Mouse (Mus musculus): ENCODE data around the gene Pdzrn3. TPM values are rescaled to one million over a fixed set of nuclear protein-coding genes. Genes with fewer than 3 reads are reported as not detected.

Pdzrn3 gene
- total RNA-seq, 1 experiment from 2014 or later: 22.2 TPM

DNA sequence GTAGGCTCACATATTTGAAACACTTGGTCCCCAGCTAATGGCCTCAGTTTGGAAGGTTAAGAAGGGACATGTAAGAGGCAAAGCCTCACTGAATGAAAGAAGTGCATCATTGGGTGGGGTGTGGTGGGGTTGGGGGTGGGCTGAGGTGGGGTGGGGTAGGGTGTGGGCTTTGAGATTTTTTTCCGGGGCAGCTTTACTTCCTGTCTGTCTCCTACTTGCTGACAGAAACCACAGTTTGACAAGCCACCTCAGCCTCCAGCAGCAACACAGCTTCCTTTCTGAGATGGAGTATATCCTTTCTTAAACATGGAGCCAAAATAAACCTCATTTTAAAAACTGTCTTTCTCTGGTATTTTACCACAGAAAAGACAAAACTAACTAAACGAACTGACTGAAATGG lies 87.5 kb downstream of the Pdzrn3 start:
- DNase-seq: no peak

DNA sequence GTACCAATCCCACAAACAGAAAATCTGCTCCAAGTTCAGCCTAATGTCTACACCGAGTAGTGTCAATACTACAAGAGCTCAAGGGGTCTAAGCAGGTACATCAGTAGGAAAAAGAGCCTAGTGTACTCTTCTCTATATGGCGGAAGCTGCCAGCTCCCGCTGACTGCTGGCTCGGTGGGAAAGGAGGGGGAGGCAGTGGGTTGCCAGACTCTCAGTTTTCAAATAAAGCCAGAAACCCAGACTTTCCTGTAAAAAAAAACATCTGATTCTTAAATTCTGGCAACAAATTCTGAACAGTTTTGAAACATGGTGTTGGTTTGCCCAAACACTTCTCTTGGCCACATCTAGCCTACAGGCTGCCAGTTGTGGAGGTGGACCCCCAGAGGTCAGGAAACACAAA lies 88.3 kb downstream of the Pdzrn3 start:
- DNase-seq: no peak

- DNase-seq: no peak
Observed at GRCm38 (mm10) chr6:101287566-101288173, 90.0 kb downstream of the Pdzrn3 start.

DNA sequence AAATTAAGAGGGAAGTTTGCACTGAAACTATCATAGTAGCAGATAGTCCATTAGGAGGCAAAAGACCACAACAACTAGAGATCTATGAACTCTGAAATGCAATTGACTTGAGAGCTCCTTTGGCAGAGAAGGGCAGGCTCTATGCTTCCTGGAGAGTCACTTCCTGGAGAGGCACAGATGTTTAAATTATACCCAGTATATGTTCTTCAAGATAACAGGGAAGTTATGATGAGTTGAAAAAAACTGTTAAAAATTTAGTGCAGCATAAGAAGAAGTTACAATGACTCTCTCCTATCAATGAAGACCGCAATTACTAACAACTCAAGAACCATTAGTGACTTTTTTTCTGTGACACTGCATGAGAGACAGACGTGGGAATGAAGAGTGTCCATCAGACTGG lies 90.6 kb downstream of the Pdzrn3 start:
- no peak for DNase-seq

DNA sequence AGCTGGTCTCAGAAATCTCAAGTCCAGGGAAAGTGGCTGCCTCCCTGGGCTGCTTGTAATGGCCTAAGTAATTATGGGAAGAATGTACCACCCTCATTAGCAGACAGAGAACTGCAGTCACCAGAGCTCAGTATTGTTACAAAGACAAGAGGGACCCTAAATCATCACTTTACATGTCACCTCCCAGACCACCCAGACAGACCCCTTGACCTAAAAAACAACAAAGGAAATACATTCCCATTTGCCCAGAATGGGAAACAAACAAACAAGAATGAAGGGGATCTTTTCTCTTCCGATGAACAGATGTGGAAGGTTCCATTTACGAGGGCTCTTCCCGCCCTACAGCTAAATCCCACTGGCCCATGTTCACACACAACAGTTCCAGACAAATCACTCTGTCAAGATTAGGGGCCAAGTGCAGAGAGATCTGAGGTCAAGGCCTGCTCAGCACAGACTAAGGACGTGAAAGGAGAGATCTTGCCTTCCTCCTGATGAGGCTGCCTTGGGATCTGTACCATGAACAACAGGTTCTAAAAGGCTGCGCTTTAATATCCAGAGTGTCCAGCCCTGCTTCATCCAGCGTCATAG lies 93.2 kb downstream of the Pdzrn3 start:
- DNase-seq: no peak

- no peak for DNase-seq
Observed at GRCm38 (mm10) chr6:101283891-101284290, 93.8 kb downstream of the Pdzrn3 start.

DNA sequence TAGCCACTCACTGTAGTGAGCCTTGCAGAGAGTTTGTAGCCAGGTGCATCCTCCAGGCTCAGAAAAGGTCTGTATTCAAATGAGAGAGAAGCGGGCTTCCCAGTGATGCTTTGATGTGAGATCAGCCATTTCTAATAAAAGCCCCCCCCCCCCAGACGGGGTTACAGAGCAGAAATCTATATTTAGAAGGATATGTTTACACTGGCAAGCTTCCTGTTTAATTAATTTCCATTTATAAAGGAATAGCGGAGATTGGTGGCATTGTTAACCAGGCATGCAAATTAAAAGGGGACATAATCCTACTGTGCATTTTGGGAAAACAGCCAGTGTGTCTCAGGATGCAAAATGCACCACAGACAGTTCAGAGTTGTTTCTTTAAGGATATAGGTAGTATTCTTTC lies 96.1 kb downstream of the Pdzrn3 start:
- no peak for DNase-seq

DNA sequence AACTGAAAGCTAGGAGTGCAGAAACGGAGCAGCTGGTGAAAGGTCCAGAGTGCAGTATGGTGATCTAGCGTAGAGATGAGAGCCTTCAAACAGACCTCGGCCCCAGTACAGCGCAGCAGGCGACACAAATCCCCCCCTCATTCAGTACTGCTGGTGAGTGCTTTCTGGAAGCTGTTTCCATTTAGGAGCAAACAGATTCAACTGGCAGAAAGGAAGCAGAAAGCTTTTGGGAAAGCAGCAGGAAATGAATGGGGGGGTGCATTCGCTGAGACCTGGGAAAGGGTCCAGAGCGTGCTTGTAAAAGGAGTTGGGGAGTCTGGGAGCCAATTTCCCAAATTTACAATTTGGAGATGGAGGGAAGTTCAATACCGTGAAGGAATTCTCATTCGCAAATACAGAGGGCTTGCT lies 96.9 kb downstream of the Pdzrn3 start:
- no peak for DNase-seq

DNA sequence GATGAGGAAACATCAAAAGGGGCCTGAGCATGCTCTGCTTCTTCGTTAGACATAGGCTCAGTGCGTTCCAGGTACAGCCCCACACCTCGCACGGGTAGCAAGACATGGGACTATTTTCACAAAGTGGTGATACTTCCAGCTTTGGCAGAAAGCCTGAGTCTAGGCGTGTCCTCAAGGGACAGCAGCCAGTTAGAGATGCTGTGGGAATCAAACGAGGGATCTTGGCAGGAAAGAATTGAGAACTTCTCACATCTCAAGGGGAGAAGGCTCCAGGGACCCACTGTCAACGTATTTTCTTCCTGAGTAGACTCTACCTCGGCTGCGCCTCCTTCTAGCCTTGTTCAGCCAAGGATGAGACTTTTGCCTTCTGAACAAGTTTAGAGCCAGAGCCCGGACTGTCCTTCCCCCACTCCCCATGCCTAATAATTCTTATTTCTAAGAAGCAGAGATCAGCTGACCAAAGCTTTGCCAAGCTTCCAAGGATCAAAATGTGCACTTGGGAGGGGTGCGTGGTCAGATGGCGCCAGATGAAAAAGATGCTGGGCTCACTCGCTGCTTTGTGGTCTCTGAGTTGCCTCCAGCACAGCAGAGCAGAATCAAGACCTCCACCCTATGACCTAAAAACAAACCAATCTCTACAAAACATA lies 99.3 kb downstream of the Pdzrn3 start:
- no peak for DNase-seq

DNA sequence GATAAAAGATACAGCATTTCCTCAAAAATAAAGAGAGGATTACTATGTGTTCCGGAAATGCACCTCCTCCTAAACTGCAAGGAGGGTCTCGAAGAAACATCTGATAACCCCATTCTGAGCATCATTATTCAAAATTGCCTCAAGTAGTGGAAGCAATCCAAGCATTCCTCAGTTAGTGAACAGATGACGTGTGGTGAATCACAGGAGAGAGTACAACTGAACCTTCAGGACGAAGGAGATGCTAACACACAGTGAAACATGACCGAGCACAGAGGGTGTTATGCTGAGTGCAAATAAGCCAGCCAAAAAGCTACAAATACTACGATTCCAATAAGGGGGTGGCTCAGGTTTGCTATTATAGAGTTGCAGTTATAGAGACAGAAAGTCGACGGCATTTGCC lies 101.4 kb downstream of the Pdzrn3 start:
- DNase-seq: no peak

DNA sequence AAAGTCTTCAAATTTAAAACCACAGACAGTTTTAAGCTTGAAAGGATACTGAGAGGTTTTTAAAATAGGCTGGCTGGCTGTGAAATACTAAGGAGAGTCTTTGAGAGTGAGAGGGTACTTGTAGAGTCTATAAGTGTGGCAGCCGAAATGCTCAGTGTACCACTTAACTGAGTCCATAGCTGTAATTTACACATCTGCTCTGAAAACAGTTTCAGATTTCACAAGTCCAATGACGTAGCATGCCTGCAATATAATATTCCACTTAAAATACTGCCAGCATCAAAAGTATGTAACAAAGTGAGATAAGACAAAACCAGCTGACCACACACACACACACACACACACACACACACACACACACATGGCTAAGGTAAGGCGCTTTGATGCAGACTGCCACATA lies 101.9 kb downstream of the Pdzrn3 start:
- no peak for DNase-seq

DNA sequence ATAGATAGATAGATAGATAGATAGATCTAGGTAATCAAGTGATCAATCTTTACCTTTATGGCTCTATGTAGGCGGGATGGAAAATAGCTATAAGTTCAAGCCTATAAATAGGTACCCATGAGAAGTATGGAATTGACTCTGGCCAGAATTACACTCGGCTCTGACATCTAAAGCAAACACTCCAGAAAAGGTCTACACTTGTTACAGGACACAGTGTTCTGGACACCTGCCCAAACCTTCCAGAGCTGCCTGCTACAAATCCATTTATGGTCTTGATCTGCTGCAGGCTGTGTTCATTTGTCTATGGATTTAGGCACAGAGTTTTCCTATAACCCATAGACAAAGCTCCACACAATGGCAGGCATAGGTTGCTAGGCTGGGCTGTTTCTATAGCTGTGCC lies 102.9 kb downstream of the Pdzrn3 start:
- DNase-seq: no peak

DNA sequence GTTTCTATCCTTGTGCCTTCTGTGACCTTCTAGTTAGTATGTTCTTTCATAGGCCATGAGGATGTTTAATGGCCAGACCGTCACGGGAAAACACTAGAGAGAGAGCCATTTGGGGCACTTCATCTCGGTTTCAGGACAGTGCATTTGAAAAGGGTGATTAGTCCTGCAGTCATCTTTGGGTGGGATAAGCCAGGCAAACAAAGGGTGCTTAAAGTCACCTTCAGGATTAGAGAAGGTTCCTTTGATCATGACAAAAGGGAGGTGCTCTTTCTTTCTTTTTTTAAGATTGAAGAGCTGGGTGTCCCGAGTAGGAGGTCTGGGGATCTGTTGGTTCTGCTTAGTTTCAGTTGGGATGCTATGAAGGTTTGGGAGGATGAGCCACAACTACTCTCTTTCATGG lies 105.4 kb downstream of the Pdzrn3 start:
- no peak for DNase-seq

DNA sequence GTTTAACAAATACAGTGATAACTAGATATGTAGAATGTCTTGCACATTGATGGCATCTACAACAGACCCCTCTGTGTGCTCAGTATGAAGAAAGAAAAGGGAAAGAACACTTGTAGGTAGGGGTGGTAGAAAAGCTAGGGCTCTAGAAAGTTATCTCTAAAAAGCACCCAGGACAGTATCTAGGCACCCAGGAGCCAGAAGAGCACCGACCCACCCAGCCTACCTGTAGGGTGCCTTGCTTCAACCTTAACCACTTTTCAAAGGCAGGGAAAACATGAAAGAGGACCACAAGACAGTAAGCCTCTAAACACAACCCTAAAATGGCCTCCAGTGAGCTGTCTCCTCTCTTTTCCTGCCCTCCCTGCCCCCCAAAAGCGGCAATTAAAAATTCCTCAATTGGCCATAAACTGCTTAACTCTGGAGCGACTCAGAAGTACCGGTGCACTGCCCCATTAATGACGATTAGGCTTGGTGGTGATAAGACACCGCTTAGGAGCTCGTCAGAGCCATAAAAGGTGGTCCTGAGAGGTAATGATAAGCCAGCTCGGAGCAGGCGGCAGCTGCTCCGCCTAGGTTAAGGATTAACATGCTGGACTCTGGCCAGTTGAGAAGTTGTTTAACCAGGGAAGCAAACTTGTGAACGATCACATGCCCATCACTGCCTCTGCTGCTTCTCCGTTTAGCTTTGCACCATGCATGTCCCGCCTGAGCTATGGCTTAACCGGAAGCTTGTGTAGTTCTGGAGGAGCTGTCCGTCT lies 106.1 kb downstream of the Pdzrn3 start:
- no peak for DNase-seq

GRCm38 (mm10) chr6:101270095-101270826 lies 107.4 kb downstream of the Pdzrn3 start:
- no peak for DNase-seq

DNA sequence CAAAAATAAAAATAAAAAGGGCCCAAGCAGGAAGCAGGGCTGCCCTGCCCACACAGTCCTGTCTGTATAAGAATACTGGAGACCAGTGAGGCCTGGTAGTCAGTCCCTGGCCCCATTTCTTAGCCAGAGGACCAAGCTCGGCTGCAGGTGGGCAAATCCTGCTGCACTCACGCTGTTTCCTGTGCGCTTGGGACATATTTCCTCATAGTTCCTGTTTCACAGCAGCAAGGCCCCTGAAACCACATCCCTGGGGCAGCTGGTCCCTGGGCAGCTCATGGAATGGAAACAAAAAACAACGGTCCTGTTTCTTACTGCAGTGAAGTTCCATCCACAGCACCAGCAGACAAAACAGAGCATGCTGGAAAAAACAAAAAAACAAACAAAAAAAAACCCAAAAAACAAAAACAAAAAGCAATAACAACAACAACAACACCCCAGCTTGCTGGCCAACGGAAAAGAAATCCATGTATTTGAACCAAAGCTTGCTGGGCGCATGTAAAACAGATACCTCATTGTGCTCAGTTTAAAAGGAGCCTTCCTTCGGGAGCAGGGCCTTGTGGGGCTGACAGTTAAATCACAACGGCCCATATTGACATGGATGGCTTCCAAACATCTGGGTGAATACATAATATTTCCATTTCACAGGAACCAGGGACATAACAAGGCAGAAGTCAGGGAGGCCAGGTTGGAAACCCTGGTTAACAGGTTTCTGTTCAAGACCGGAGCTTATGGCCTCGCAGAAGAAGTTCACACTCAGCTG lies 108.2 kb downstream of the Pdzrn3 start:
- DNase-seq: no peak

DNA sequence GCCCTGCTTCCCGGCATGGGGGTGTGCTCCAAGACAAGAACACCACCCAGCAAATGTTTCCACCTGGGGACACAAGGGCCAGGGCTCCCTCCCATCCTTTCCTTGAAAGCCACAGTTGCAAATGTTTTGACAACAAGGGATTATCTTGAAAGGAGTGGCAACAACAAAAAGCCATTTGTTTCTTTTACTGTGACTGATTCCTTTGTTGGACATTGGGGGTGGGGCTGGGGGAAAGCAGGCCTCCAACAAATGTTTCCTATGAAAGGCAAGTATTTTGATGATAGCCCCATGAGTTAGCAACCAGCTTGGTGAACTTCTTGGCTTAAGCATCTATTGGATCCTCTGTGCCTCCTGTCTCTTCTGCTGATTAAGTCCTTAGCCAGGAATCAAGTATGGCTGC lies 109.4 kb downstream of the Pdzrn3 start:
- DNase-seq: no peak

- DNase-seq: peak; percentile 55
Observed at GRCm38 (mm10) chr6:101266787-101267186, 110.9 kb downstream of the Pdzrn3 start.

GRCm38 (mm10) chr6:101263544-101263943 lies 114.2 kb downstream of the Pdzrn3 start:
- DNase-seq: no peak

DNA sequence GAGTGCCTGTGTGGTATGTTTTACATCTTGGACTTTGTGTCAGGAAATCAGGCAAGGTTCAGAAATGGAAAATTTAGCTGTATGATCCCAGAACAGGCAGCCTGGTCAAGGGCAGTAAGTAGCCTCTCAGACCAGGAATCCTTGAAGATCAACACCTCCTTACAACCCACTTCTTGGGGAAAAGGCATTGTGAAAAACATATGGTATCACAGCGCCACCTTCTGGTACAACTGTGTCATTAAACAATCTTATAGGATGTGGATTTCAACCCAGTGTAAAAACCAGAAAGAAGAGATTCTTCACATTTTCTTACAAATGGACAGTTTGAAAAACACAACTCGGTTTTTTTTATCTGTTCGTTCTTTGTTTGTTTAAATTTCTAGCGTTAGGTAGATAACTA lies 116.2 kb downstream of the Pdzrn3 start:
- DNase-seq: peak; percentile 18

GRCm38 (mm10) chr6:101259411-101259810 lies 118.3 kb downstream of the Pdzrn3 start:
- no peak for DNase-seq

DNA sequence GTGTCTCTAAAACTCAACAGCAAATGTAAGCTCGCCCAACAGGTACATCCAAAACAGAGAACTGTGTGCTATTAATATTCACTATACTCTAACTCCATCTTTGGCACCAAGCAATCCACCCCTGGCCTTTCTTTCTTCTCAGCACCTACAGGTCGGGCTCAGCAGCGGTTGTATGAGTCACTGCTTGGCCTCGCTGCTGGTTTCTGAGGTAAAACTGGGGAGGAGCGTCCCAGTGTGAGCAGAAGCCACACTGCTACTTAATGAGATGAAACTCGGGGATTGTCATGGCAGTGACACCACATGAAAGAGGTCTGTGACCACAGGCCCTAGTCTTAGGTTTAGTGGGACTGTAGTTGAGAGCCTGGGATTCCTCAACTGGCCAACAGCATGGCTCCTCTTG lies 120.3 kb downstream of the Pdzrn3 start:
- DNase-seq: peak; percentile 21

All from adrenal gland, postnatal 25 days (tissue).